Mouse (Mus musculus): Measurements from ENCODE around the gene Aff1.

GRCm38 (mm10) chr5:103697875-103698491 lies 5.8 kb downstream of the Aff1 start:
- no peak for TF ChIP-seq CTCF (IDR thresholded peaks at IDR 0.05; ENCODE audit: low read depth, low read length)
- no peak for TF ChIP-seq GATA1 (IDR thresholded peaks at IDR 0.05; ENCODE audit: borderline replicate concordance, low read length)
- no peak for TF ChIP-seq POLR2AphosphoS5 (IDR thresholded peaks at IDR 0.05; ENCODE audit: insufficient replicate concordance, low read depth, low read length)
- no peak for TF ChIP-seq GATA2 (IDR thresholded peaks at IDR 0.05; ENCODE audit: borderline replicate concordance, low read depth, low read length)
